Mouse (Mus musculus) ZHBTc4 (cell line): ENCODE results near the gene Pde9a.

ENCODE experiments used
- DNase-seq: peaks from one replicate; pipeline ENCODE4 v3.0.0-alpha.2; 2011; ENCODE audit warnings: low read depth, low spot score

Pde9a gene

DNA sequence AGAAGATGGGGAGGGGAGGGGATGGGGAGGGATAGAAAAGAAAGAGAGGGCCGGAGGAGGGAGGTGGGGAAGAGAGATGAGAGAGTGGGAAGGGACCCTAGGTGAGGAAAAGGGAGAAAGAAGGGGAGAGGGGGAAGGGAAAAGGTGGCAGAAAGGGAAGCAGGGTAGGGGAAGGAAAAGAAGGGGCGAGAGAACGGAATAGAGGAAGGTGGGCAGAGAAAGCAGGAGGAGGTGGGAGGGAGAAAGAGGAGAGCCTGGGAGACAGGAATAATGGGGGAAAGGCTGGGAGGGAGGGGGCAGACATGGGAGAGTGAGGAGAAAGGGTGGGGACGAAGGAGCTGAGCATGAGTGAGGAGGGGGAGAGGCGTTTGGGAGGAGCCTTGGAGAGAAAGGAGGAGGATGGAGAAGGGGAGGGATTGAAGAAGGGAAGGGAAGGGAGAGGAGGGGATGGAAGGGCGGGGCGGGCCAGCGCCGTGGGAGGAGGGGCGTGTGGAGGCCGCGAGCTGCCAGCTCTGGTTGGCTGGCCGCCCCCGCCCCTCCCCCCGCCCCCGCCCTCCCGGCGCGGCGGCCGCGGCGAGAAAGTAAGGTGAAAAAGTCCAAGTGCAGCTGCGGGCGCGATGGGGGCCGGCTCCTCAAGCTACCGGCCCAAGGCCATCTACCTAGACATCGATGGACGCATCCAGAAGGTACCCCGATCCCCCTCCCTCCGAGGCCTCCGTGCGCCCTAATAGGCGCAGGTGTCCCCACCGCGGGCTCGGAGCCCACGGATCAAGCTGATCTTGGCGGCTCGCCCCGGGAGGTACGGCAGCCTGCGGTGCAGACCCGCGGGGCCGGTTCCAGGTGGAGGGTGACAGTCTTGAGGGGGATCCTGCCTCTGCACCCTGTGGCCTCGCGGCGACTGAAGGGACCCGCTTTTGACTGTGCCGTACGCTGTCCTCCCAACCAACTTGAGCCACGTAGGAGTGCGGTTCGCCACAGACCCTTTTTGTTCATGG lies at the start of gene Pde9a:
TSS of gene Pde9a (plus strand) at position 540 of the 995 bp plus-strand sequence.
- DNase-seq: peak; percentile 91

DNA sequence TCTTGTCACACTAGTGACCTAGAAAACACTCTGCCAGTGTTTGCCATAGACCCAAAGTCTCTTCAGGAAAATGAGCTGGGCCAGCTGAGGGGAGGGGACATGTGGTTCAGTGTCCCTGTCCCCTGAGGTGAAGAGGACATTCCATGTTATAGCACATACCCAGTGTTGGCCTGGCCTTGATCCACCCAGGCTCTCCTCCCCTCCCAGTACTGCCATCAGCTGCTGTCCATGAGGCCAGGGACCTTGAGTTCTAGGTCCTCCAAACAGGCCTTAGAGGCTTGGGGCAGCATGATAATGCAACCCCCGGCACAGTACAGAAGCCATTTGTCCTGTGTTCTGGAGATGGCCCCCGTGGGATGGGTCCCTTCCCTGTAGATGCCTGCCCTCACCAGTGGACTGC lies 46.2 kb upstream of the Pde9a start:
- no peak for DNase-seq

DNA sequence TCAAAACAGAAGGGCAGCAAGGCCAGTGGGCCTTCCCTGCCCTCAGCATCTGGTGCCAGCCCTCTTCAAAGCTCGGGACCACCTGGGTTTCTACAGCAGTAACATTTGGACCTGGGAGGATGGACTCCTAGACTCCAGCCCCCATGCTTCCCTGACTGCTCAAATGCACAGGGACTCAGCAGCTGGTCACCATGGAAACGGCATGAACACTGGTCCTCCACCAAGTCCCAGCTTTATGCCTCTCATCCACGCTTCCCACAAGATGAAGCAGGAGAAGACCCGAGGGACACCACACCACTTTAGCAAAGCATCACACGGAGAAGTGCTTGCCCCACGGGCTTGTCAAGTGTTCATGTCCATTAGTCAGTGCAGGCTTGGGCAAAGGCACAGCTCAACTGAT lies 43.8 kb upstream of the Pde9a start:
- DNase-seq: no peak

DNA sequence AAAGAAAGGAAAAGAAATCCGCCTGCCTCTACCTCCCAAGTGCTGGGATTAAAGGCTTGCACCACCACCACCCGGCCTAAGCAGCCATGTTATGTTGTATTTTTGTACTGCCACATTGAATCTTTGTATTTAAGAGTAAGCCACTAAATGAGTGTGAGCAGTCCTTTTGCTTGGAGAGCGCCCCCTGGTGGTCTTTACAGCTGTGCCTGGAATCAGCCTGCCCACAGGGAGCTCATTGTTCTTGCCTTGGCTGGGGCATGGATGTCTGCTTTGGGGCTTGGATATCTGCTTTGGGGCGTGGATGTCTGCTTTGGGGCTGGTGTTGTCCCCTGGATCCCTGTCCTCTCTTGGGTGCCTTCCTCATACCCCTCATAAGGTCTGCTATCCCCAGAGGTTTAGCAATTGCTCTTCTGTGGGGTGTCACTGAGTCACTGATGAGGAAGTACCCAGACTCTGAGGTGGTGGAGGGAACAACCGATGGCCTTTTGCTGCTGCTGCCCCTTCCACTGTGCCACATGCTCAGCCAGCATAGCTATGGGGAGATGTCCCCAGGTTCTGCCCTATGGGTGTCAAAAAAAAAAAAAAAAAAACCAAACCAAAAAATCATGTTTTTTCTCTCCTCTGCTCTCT lies 41.7 kb upstream of the Pde9a start:
- DNase-seq: peak; percentile 88

DNA sequence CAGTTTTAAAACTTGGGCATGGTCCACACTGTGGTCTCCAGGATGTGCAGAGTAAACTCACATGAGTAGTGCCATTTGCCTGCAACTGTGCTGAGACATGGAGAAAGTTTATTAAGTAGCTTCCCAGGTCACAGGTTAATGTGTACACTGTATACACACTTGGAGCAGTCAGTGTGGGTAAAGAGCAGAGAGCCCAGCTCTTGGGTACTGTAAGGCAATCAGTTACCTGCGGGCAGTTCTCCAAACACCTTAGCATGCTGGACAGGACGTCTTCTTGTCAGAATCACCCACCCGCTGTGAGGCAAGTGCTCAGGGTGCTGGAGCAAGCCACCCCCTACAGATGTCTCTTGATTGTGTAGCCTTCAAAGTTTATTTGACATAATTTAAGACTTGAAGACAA lies 41.2 kb upstream of the Pde9a start:
- DNase-seq: no peak

DNA sequence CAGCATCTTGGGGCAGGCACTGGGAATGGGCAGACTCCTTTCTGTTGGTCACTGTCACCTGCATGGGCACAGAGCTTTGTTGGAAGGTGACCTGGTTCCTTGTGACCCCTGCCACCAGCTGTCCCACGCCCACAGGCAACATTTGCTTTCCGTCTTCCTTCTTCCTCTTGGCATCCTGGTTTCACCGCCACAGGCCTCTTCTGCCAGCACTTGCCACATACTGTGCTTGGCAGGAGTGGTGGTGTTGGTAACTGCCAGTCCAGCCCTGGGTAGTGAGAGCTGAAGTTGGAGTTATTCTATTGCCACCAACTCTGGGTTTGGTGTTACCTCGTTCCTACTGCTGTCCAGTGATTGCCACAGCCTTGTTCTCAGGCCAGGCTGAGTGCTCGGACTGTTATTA lies 37.9 kb upstream of the Pde9a start:
- no peak for DNase-seq

DNA sequence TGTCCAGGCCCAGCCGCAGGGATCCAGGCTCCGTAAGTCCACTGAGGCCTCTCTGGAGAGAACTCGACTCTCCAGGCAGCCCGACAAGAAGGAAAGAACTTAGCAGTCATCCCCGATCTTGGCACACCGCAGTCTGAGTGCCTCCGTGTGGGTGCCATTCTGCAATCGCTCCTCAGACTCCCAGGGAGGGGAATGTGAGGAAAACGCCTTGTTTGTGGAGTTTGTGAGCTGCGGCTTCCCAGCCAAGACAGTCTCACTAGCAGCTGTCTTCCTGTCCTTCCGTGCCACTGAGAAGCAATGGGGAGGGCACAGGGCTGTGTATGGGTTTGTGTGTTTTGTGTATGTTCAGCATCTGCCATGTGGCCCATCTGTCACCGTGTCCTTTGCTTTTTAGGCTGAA lies 36.6 kb upstream of the Pde9a start:
- no peak for DNase-seq

DNA sequence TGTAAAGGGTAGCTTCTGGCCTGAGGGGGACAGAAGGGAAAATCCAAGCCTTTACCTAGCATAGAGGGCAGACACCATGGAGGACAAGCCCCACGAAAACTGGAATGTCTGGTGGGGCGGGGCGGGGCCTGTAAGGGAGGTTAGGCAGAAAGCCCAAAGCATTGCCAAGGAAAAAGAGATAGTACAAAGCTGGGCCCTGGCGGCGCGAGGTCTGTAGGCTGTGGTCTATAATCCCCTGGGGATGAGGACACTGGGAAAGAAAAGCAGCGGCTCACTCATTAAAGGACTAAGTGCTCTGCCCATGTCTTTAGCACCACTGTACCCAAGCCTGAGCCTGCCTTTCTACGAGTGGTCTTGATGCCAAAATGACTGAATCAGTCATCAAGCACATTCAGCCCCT lies 34.0 kb upstream of the Pde9a start:
- peak; percentile 53 for DNase-seq

DNA sequence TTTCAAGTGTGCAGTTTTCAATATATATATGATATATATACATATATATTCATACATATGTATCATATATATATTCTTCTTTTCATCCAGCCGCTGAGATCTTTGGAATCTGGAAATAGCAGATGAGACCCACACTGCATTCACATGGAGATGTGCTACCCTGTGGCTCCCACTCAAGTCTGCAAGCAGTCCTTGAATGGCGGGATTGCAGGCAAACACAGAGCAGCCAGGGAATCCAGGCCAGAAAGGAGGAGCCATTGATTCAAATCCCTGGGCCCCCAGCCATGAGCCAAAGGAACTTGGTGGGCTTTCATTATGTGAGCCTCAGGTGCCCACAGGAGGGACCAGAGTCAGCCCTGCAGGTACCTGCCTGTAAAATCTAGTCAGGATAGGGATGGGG lies 32.8 kb upstream of the Pde9a start:
- no peak for DNase-seq

DNA sequence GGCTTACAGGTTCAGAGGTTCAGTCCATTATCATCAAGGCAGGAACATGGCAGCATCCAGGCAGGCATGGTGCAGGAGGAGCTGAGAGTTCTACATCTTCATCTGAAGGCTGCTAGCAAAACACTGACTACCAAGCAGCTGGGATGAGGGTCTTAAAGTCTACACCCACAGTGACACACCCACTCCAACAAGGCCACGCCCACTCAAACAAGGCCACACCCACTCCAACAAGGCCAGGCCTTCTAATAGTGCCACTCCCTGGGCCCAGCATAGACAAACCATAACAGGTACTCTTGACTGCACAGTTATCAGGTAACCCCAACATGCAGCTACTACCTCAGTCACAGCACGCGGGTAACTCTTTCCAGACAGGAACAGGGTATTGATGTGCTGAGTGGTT lies 31.3 kb upstream of the Pde9a start:
- DNase-seq: peak; percentile 65

DNA sequence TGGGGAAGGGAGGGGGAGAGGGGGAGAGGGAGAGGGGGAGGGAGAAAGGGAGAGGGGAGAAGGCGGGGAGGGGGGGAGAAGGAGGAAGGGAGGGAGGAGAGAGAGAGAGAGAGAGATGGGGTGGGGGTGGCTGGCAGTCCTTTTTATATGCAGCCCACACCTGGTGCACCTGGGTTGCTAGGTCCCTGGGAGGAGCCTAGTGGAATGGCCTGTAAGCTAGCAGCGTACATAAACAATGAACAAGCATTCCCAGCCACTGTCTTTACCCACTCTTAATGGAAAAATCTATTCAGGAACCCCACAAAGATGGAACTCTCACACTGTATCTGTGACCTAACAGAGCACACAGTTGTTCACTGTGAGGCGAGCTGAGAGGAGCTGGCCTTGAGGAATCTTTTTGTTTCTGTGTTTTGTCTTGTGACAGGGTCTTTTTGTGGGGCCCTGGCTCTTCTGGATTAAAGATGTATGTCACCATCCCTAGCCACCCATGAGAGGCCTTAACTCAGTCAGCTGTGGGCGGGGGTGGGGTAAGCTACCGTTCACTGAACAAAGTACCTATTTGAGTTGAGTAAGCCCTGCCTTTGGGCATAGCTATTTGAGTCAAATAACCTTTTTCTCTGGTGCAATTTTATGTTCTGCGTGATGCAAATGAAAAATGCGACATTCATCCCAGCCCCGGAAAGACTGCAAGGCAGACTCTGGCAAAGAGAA lies 30.1 kb upstream of the Pde9a start:
- no peak for DNase-seq

DNA sequence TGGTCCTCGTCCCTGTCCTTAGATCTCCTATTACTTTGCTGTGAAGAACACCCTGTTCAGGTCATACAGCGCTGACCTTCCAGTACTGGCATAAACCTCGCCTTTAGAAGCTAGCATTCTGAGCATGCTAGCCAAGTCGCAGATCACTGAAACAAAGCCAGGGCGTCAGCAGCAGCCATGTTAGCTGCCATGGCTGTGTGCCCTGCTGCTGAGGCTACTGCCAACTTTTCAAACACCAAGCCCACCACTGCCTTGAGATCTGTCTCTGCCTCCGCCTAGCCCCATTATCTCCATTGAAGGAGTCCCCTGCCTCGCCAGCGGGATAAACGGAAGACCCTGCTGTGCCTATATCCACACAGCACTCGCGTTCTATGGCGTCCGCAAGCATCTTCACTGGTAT lies 25.4 kb upstream of the Pde9a start:
- DNase-seq: no peak

DNA sequence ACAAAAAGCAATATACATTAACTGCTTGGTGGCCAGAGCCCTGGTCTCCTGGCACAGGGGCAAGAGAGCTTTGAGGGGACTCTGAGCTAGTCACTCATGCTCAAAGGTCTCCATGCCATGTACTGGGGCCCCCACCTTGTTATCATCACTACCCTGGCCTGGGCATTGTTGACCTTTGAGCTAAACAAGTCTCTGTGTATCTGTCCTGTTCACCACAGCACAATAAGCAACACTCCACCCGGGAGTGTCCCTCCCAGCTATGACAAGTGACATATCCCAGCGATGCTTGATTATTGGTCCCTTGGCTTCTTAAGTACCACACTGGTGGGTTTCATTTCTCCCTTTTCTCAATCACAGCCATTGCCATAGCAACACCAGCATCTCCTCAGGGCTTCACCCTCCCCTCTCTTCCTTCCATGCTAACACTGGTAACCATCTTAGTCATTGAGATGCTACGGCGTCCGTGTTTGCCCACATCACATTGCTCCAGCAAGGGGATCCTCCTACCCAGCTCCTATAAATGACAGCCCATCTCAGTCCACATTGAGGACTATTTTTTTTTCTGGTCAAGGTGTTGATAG lies 20.3 kb upstream of the Pde9a start:
- no peak for DNase-seq

DNA sequence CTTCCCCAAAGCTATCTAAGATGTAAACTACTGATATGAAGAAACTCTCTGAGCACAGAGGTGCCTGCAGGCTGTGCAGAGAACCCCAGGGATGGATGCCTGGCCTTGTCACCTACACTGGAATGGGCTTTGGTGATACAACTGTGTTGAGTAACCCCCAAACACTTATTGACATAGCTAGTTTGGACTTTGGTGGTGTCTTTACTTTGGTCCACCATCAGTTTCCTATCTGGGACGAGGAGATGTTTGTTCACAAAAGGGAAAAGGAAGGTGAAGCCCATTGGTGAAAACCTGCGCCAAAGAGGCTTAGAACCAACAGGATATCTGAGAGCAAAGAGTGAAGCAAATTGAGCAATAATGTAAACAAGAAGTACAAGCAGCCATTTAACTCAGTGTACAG lies 15.8 kb upstream of the Pde9a start:
- no peak for DNase-seq

DNA sequence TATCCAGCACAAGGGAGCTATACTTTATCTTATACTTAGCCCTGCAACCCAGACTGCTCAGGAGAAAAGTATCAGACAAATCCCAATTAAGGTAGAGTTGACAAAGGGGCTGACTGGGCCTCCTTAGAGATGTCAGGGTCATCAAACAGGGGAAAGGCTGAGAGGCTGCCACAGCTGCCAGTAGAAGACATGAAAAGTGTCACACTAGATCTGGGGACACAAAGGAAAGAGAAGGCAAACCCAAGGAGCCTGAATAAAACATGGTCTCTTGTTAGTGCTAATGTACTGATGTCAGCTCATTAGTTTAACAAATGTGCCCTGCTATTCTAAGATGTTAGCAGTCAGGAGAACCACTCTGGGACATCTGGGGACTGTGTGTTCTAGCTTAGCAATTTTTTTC lies 15.1 kb upstream of the Pde9a start:
- no peak for DNase-seq

DNA sequence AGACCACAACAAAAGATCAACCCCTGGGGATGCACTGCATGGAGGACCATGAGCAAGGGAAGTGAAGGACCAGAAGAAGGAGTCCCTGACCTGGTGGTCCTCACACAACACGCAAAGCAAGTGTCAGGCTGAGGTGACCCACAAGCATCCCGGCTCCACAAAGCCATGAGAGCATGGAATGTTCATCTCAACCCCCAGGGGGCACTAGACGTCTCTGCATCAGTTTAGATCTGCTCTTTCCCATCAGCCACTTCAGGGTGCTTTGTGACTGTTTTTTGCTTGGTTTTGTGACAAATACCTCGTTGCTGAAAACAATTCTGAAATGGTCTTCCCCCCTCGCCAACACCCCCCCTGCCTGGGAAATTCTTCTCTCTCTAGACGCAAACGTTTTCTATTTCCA lies 8.0 kb upstream of the Pde9a start:
- DNase-seq: peak; percentile 81

DNA sequence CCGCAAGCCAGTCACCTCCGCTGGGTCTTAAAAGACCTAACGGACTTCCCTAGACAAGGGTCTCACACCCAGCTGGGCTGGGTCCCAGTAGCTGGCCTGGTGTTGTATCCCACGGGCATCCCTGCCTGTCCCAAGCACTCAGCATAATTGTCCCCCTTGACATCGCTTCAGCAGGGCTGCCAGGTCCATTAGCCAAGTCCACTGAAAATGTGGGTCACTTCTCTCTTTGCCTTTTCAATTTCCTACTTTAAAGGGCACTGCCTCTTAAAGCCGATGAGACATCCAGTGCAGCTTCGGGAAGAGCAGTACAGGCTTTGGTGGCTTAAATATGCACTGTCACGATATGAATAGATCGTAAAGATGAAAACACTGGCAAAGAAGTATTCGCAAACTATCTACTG lies 7.6 kb upstream of the Pde9a start:
- no peak for DNase-seq

DNA sequence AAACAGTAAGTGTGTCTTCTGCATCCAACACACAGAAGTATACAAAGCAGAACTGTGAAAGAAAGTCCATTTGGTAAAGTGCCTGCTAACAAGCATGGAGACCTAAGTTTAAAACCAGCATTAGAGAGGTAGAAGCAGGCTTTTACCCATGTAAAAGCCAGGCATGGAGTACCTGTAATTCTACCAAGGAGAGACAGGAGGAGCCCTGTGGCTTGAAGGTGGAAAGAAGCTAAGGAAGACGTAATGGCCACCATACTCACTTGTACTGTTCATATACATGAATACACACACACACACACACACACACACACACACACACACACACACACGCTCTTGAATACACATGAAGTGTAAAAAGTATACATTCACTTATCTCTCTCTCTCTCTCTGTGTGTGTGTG lies 6.9 kb upstream of the Pde9a start:
- no peak for DNase-seq

DNA sequence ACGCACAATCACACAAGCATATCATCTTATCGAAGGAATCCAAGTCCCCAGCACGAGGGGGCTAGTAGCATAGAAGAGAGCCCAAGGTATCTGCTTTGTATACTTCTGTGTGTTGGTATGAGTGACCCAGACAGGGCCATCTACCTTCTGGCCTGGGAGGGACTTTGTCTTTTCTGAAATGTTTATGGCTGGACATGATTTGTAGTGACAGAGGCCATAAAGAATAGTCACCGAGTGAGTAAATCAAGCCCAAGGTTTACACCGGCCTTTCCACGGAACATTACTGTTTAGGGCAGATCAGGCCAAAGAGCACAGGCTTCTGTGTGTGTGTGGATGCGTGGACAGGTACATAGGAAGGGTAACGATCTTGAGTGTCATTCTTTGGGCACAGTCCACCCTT lies 6.1 kb upstream of the Pde9a start:
- no peak for DNase-seq

DNA sequence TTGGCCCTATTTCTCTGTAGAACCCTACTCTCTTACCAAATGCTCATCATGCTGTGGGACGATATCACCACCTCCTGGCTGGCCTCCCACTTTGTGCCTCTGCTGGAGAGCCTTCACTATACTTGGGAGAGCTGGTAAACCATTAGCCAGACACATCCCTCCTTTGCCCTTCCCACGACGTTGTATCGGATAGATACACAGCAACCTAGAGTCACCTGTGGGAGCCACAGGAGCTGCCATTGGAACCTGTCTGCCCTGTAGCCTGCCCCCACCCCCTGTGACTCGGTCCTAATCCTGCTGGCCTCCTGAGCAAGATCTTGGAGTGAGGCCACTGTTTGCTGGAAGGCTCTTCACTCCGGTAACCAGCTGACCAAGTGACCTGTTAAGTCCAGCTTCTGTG lies 2.7 kb upstream of the Pde9a start:
- no peak for DNase-seq

DNA sequence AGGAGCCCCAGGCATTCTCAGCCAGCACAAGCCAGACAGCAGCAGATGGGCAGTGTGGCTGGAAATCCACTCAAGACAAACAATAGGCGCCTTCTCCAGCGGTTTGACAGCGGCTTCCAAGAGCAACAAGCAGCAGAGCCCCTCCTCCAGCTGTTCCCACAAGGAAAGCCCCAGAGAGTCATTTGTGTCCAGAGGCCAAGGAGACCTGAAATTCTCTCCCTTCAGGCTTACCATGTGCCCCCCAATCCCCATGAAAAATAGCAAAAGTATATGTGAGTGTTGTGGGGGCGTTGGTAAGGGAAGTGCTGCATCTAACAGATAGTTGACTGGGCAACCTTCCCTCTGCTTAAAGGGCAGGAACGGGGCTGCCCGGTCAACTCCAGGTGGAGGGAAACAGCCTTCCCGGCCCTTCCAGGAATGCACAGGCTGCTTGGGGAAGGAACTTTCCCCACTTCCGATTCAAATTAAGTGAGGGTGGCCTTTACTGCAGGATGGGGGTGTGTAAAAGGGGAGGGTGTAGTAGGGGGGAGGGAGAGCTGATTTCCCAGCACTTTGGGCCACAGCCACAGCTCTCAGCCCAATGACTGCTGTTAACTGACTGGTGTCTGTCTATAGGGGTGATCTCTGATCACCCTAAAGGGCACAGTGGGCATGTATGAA lies 912 bp upstream of the Pde9a start:
- peak; percentile 77 for DNase-seq
